Comparison of ENCODE assay signal across 13 mouse cellular contexts in genomic region chrX:135922162-135922561, GRCm38 (mm10).
A peak's percentile ranks its signal among the peaks of the same experiment; 100 is the strongest.
DNase-seq lines count a peak whose midpoint lies in the region; ATAC-seq and TF ChIP-seq lines count a peak whose summit lies in the region.
"Had no signal": no experiment of that assay in that cellular context is flagged by ENCODE, and none has a peak within 500 bp of the region (broad histone marks: within the 10 kb centered on the region; RNA-seq: fewer than 3 reads in every experiment).

No protein-coding gene starts in this region.

- H3K27ac ChIP-seq in forebrain, embryonic 14.5 days (ENCODE audit: low read depth, low read length), result no peak overlapping the region
- no peak overlapping the region for H3K27ac ChIP-seq in forebrain, embryonic 10.5 days
- no peak overlapping the region for H3K27ac ChIP-seq in neural tube, embryonic 15.5 days (replicated peaks)
- no peak overlapping the region for H3K27ac ChIP-seq in stomach, postnatal 0 days (replicated peaks)
- H3K27ac ChIP-seq: liver, embryonic 14.5 days had no signal

- no peak for ATAC-seq in forebrain, embryonic 14.5 days
- ATAC-seq in neural tube, embryonic 15.5 days (ENCODE audit: low FRiP score), result peak; percentile 47; the same call in 1 of the 2 replicates
- ATAC-seq in stomach, postnatal 0 days (ENCODE audit: low FRiP score, low TSS enrichment), result no peak

- no peak overlapping the region for H3K4me2 ChIP-seq in forebrain, embryonic 14.5 days (ENCODE audit: low read length)
- no peak overlapping the region for H3K4me2 ChIP-seq in neural tube, embryonic 15.5 days
- no peak overlapping the region for H3K4me2 ChIP-seq in stomach, postnatal 0 days (replicated peaks; ENCODE audit: low read depth)

- H3K27me3 ChIP-seq in forebrain, embryonic 14.5 days (replicated peaks; ENCODE audit: control insufficient read depth, insufficient read depth, low read length), result no peaks in the 10 kb centered on the region
- H3K27me3 ChIP-seq in forebrain, embryonic 10.5 days (ENCODE audit: poor library complexity, severe bottlenecking), result peaks cover 11% of the 10 kb centered on the region
- no peaks in the 10 kb centered on the region for H3K27me3 ChIP-seq in neural tube, embryonic 15.5 days (replicated peaks)
- H3K27me3 ChIP-seq in stomach, postnatal 0 days (ENCODE audit: control insufficient read depth, insufficient read depth, low read length), result no peaks in the 10 kb centered on the region

- 81% methylated on average over 7 of the region's 7 CpGs for WGBS in forebrain, embryonic 14.5 days
- 92% methylated on average over 7 of the region's 7 CpGs for WGBS in forebrain, embryonic 10.5 days
- WGBS in neural tube, embryonic 15.5 days, result 64% methylated on average over 7 of the region's 7 CpGs
- 86% methylated on average over 7 of the region's 7 CpGs for WGBS in stomach, postnatal 0 days

- no peaks in the 10 kb centered on the region for H3K4me1 ChIP-seq in forebrain, embryonic 14.5 days (ENCODE audit: control insufficient read depth, insufficient read depth, low read length)
- H3K4me1 ChIP-seq in forebrain, embryonic 10.5 days, result no peaks in the 10 kb centered on the region
- H3K4me1 ChIP-seq in neural tube, embryonic 15.5 days, result no peaks in the 10 kb centered on the region
- no peaks in the 10 kb centered on the region for H3K4me1 ChIP-seq in stomach, postnatal 0 days (replicated peaks; ENCODE audit: control insufficient read depth, insufficient read depth)

- peak; percentile 8 for DNase-seq in forebrain, embryonic 14.5 days (ENCODE audit: low spot score)
- no peak for DNase-seq in forebrain, embryonic 10.5 days (ENCODE audit: extremely low spot score, low spot score)
- peak; percentile 78 for DNase-seq in MN1 (ENCODE audit: low spot score)
- peak; percentile 10 to 12 for DNase-seq in left cerebral cortex, adult 18-20 months (ENCODE audit: low spot score in 2 of 2)
- DNase-seq in thymus, postnatal 0 days (ENCODE audit: low spot score), result no peak
- no peak for DNase-seq in stomach, postnatal 0 days (ENCODE audit: low spot score)
- no peak for DNase-seq in adrenal gland, postnatal 36 days
- DNase-seq: cerebellum, adult 18-20 months; gastrocnemius, postnatal 25 days; kidney, adult 2 months; lung, postnatal 36 days had no signal

- no peaks in the 10 kb centered on the region for H3K36me3 ChIP-seq in forebrain, embryonic 14.5 days (ENCODE audit: control insufficient read depth, insufficient read depth, low read length)
- no peaks in the 10 kb centered on the region for H3K36me3 ChIP-seq in forebrain, embryonic 10.5 days (replicated peaks)
- H3K36me3 ChIP-seq in neural tube, embryonic 15.5 days, result no peaks in the 10 kb centered on the region
- H3K36me3 ChIP-seq in stomach, postnatal 0 days (ENCODE audit: control insufficient read depth, insufficient read depth, low read length), result no peaks in the 10 kb centered on the region

- TF ChIP-seq EP300 in stomach, postnatal 0 days (optimal IDR thresholded peaks at IDR 0.05), result no peak

- no peak for TF ChIP-seq CTCF in stomach, postnatal 0 days (IDR thresholded peaks at IDR 0.05; ENCODE audit: low read depth)

- H3K9me3 ChIP-seq in forebrain, embryonic 14.5 days (replicated peaks; ENCODE audit: control insufficient read depth, low read length), result no peaks in the 10 kb centered on the region
- no peaks in the 10 kb centered on the region for H3K9me3 ChIP-seq in forebrain, embryonic 10.5 days
- H3K9me3 ChIP-seq in neural tube, embryonic 15.5 days (replicated peaks), result no peaks in the 10 kb centered on the region
- no peaks in the 10 kb centered on the region for H3K9me3 ChIP-seq in stomach, postnatal 0 days (ENCODE audit: control insufficient read depth, low read length)

- no peak overlapping the region for H3K9ac ChIP-seq in forebrain, embryonic 14.5 days (ENCODE audit: low read length)
- no peak overlapping the region for H3K9ac ChIP-seq in neural tube, embryonic 15.5 days (replicated peaks)
- H3K9ac ChIP-seq in stomach, postnatal 0 days (ENCODE audit: low read length), result no peak overlapping the region
- H3K9ac ChIP-seq: liver, embryonic 14.5 days had no signal

- no peak overlapping the region for H3K4me3 ChIP-seq in forebrain, embryonic 14.5 days (ENCODE audit: low read depth, low read length)
- no peak overlapping the region for H3K4me3 ChIP-seq in forebrain, embryonic 10.5 days
- no peak overlapping the region for H3K4me3 ChIP-seq in neural tube, embryonic 15.5 days (replicated peaks)
- H3K4me3 ChIP-seq in stomach, postnatal 0 days (ENCODE audit: low read depth, low read length), result no peak overlapping the region

Comparison
In these comparisons a context has a peak if more than half of its experiments do, and no peak if none do; other contexts are left out.
1. DNase-seq: peak in forebrain, embryonic 14.5 days (single experiment), MN1 (single experiment) and left cerebral cortex, adult 18-20 months (2 of 2); none in forebrain, embryonic 10.5 days (single experiment), thymus, postnatal 0 days (single experiment), stomach, postnatal 0 days (single experiment) and adrenal gland, postnatal 36 days (0 of 2).